Mouse (Mus musculus) ES-Bruce4 (cell line): ENCODE measurements at regions not wholly inside any gene's neighbourhood (a gene's known extent, or its start where the extent isn't known, plus 50 kb on each side); places are given as distances from the start of the nearest gene placed in this dataset.
"Not testable (repeated sequence)": the region's sequence is repeated elsewhere in the genome, so short reads cannot be mapped to it uniquely, and the experiment has no call there.

Source experiments
- H3K27ac ChIP-seq: 2 replicates; pipeline ENCODE4 v1.5.1; 2012; ENCODE audit warnings: low read length, inconsistent platforms; ENCODE audit not compliant: insufficient read depth
- H3K27me3 ChIP-seq: 2 replicates; pipeline ENCODE4 v1.6.1; 2012; ENCODE audit warnings: mild to moderate bottlenecking, low read length, inconsistent platforms; ENCODE audit not compliant: control insufficient read depth, poor library complexity, insufficient read depth, severe bottlenecking
- H3K36me3 ChIP-seq: 2 replicates; pipeline ENCODE4 v1.6.1; 2012; ENCODE audit warnings: inconsistent platforms, mild to moderate bottlenecking, low read length, moderate library complexity; ENCODE audit not compliant: control insufficient read depth, poor library complexity, insufficient read depth, severe bottlenecking
- H3K4me1 ChIP-seq: one replicate; pipeline ENCODE4 v1.8.1; 2011; ENCODE audit warnings: low read length; ENCODE audit not compliant: control insufficient read depth, insufficient read depth
- H3K4me3 ChIP-seq: 2 replicates; pipeline ENCODE4 v1.5.1; 2011; ENCODE audit warnings: low read depth, mild to moderate bottlenecking, low read length
- H3K9ac ChIP-seq: 2 replicates; pipeline ENCODE4 v1.6.1; 2012; ENCODE audit warnings: low read depth, mild to moderate bottlenecking, inconsistent platforms; ENCODE audit not compliant: poor library complexity, severe bottlenecking
- H3K9me3 ChIP-seq: replicated peaks from 2 replicates; pipeline ENCODE4 v1.6.1; 2012; ENCODE audit warnings: mild to moderate bottlenecking, low read length, inconsistent platforms; ENCODE audit not compliant: control insufficient read depth, poor library complexity, insufficient read depth, severe bottlenecking
- CTCF ChIP-seq: IDR thresholded peaks from one replicate; pipeline ENCODE4 v1.8.1; 2011; ENCODE audit warnings: low read depth, low read length
- EP300 ChIP-seq: IDR thresholded peaks from 2 replicates; pipeline ENCODE4 v1.6.1; 2011; ENCODE audit warnings: low read depth, low read length; ENCODE audit not compliant: insufficient read depth
- POLR2A ChIP-seq: IDR thresholded peaks from one replicate; pipeline ENCODE4 v1.8.1; 2011; ENCODE audit warnings: low read length; ENCODE audit not compliant: insufficient read depth

DNA sequence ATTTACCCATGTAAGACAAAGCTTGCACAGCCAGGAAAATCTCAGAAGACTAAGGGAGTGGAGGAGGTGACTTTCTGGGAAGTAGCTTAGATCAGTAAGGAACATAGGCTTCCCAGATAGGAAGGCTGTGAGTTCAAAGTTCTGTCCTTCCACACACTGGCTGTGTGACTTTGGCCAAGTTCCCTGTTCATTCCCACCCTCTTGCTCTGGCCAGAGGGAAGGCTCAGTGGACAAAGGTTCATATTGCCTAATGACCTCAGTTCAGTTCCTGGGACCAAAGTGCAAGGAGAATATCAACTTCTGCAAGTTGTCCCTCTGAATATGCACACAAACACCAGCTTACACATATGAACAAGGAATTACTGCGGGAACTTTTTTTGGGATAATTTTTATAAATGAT lies 255.6 kb upstream of the Pik3r1 start:
- Histone ChIP-seq H3K9me3 (no peaks in the 10 kb centered on the region), H3K4me1 (no peaks in the 10 kb centered on the region), H3K36me3 (no peaks in the 10 kb centered on the region), H3K9ac (no peak overlapping the region), H3K27ac (no peak overlapping the region), H3K27me3 (no peaks in the 10 kb centered on the region), H3K4me3 (no peak overlapping the region)
- TF ChIP-seq POLR2A (no peak), CTCF (no peak), EP300 (no peak)

DNA sequence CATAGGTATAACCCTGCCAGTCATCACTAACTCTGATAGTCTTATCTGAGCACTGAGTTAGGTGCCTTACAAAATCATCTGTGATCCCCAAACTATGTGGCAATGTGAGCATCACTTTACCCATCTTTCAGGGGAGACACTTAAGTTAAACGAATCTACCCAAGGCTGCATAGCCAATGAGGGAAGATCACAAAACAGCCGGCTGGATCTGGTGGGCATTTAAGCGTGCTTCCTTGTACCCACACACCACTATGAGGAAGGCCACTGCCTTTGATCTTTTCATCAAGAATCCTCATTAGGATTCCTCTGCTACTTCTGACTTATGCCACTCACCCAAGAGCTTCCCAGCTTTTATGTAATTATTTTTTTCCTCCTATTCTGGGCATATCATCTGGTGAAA lies 257.1 kb upstream of the Pik3r1 start:
- H3K4me1 ChIP-seq: no peaks in the 10 kb centered on the region
- no peak overlapping the region for H3K27ac ChIP-seq
- H3K27me3 ChIP-seq: no peaks in the 10 kb centered on the region
- no peaks in the 10 kb centered on the region for H3K9me3 ChIP-seq
- no peak overlapping the region for H3K9ac ChIP-seq
- TF ChIP-seq POLR2A (no peak), EP300 (no peak), CTCF (no peak)
- H3K36me3 ChIP-seq: no peaks in the 10 kb centered on the region
- H3K4me3 ChIP-seq: no peak overlapping the region

DNA sequence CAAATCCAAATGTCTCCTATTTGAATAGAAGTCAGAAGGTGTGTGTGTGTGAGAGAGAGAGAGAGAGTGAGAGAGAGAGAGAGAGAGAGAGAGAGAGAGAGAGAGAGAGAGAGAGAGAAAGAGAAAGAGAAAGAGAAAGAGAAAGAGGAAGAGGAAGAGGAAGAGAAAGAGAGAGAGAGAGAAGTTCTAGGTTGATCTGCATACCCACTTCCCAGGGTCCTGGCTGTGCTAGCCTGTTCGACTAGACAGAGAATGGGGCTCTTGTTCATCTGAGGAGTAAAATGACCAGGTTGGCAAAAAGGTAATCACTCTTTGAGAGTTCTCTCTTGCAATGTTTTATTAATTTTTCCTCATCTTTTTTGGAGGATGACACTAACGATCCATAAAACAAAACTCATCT lies 257.5 kb upstream of the Pik3r1 start:
- H3K9me3 ChIP-seq, H3K4me1 ChIP-seq, H3K9ac ChIP-seq, H3K36me3 ChIP-seq, H3K27me3 ChIP-seq, H3K27ac ChIP-seq, H3K4me3 ChIP-seq: not testable (repeated sequence)

DNA sequence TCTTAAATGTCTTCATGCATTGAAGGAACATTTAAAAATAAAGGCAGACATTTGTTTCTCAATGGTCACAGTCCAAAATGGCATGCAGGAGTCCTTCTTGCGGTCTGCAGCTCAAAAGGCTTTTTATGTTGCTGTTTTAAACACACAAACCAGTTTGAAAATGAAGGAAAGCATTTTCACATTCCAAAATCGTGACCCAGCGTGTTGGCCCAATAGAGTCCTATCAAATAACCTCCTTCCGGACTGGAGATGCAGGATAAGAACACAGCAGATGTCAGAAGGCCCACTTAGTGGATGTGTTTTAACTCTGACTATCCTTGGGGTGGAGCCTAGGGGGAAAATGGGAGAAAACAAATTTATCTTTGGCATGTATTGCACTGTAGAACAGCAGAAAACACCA lies 263.4 kb upstream of the Pik3r1 start:
- TF ChIP-seq EP300: no peak
- TF ChIP-seq CTCF: no peak
- TF ChIP-seq POLR2A: no peak
- H3K27me3 ChIP-seq: no peaks in the 10 kb centered on the region
- no peaks in the 10 kb centered on the region for H3K9me3 ChIP-seq
- no peak overlapping the region for H3K4me3 ChIP-seq
- H3K27ac ChIP-seq: no peak overlapping the region
- H3K4me1 ChIP-seq: no peaks in the 10 kb centered on the region
- H3K36me3 ChIP-seq: no peaks in the 10 kb centered on the region
- H3K9ac ChIP-seq: no peak overlapping the region

DNA sequence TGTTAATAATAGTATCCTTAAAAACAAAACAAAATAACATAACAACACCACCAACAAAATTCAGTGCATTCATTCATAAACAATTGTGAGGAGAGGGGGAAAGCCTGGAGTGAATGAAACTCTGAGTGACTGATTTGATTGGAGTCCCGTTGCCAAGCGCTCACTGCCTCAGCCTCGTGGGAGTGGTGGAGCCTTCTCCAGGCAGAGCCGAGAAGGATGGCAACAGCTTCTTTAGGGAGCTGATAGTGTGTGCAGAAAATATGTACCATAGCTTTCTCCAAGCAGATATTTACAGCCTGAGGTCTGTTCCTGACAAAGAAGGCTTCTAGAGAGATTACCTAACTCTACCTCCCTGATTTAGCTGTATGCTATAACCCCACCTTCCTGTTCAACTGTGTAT lies 266.5 kb upstream of the Pik3r1 start:
- no peak overlapping the region for H3K27ac ChIP-seq
- H3K27me3 ChIP-seq: no peaks in the 10 kb centered on the region
- H3K4me3 ChIP-seq: no peak overlapping the region
- H3K9me3 ChIP-seq: no peaks in the 10 kb centered on the region
- no peak for TF ChIP-seq CTCF
- TF ChIP-seq POLR2A: no peak
- no peak for TF ChIP-seq EP300
- H3K9ac ChIP-seq: no peak overlapping the region
- no peaks in the 10 kb centered on the region for H3K4me1 ChIP-seq
- no peaks in the 10 kb centered on the region for H3K36me3 ChIP-seq

DNA sequence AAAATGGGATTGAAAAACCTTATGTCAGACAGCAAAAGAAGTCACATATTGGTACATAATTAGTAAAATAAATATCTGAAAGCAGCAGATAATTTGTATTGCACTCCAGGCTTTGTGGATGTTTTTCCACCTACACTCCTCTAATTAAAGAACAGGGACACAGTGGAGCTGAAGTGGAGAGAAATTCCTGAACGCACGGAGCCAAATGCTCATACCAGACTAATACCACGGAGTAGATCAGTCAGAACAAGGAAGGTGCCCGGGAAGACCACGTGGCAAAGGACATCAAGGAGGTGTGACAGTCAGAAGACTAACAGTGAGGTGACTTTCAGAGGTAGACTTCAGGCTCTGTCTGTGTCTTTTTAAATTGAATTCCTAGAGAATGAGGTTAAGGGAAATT lies 268.0 kb upstream of the Pik3r1 start:
- Histone ChIP-seq H3K4me1 (no peaks in the 10 kb centered on the region), H3K27me3 (no peaks in the 10 kb centered on the region), H3K9me3 (no peaks in the 10 kb centered on the region), H3K4me3 (no peak overlapping the region), H3K9ac (no peak overlapping the region), H3K36me3 (no peaks in the 10 kb centered on the region), H3K27ac (no peak overlapping the region)
- TF ChIP-seq CTCF (no peak), POLR2A (no peak), EP300 (no peak)
